26 mouse cellular contexts compared by ENCODE assay signal in the genomic region with DNA sequence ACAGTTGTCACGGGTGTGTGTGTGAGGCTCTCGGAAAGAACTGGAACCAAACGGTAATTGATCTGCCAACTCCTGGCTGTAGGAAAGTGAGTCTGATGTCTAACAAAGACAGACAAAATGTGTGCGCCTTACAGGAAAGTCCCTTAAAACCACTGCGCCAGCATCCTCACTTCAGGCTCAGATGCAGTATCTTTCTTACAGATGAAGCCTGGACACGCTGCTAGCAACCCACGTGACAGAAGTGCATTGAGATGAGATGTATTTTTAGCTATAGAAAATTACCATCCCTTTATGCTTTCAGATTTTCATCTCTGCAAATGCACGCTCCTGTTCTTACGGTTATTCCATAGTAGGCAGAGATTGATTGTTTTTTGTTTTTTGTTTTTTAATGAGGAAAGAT. TPM values are rescaled to one million over a fixed set of nuclear protein-coding genes. Genes with fewer than 3 reads are reported as not detected.
"Had no signal": no experiment of that assay in that cellular context is flagged by ENCODE, and none has a peak within 500 bp of the region (broad histone marks: within the 10 kb centered on the region; RNA-seq: fewer than 3 reads in every experiment).

No protein-coding gene starts in this region.

- H3K27me3 ChIP-seq: heart, embryonic 15.5 days; hindbrain, embryonic 15.5 days; intestine, embryonic 15.5 days; limb, embryonic 12.5 days had no signal

- H3K36me3 ChIP-seq: heart, embryonic 13.5 days; heart, embryonic 15.5 days; hindbrain, embryonic 13.5 days; hindbrain, embryonic 15.5 days; intestine, embryonic 15.5 days; limb, embryonic 10.5 days; limb, embryonic 12.5 days; liver, embryonic 12.5 days had no signal

- ATAC-seq: inflammation-experienced regulatory T-cells, adult 6 months; intestine, embryonic 15.5 days; intestine, postnatal 0 days; liver, embryonic 12.5 days had no signal

- H3K27ac ChIP-seq: heart, adult 2 months; heart, embryonic 13.5 days; heart, embryonic 15.5 days; hindbrain, embryonic 13.5 days; hindbrain, embryonic 15.5 days; intestine, embryonic 15.5 days; layer of hippocampus, adult 2 months; left cerebral cortex, adult 2 months; limb, embryonic 10.5 days; limb, embryonic 12.5 days; liver, embryonic 12.5 days; liver, embryonic 14.5 days had no signal

- H3K9me3 ChIP-seq: heart, embryonic 15.5 days; hindbrain, embryonic 13.5 days; hindbrain, embryonic 15.5 days; intestine, embryonic 15.5 days; limb, embryonic 10.5 days; limb, embryonic 12.5 days; liver, embryonic 12.5 days had no signal

- H3K4me2 ChIP-seq: heart, embryonic 11.5 days; heart, embryonic 13.5 days; heart, embryonic 15.5 days; hindbrain, embryonic 13.5 days; hindbrain, embryonic 15.5 days; intestine, embryonic 15.5 days; limb, embryonic 12.5 days; liver, embryonic 12.5 days had no signal

- H3K4me3 ChIP-seq: heart, adult 2 months; heart, embryonic 13.5 days; heart, embryonic 15.5 days; hindbrain, embryonic 13.5 days; hindbrain, embryonic 15.5 days; intestine, embryonic 15.5 days; layer of hippocampus, adult 2 months; left cerebral cortex, adult 2 months; limb, embryonic 10.5 days; limb, embryonic 12.5 days; liver, embryonic 12.5 days had no signal

- DNase-seq: gastrocnemius, postnatal 14 days; gastrocnemius, postnatal 36 days; heart, adult 11 months; heart, adult 2 months; heart, postnatal 14 days; heart, postnatal 36 days; kidney, adult 18-20 months; kidney, adult 8-10 months; kidney, postnatal 10 days; kidney, postnatal 25 days; kidney, postnatal 4 days had no signal

- H3K4me1 ChIP-seq: heart, embryonic 13.5 days; heart, embryonic 15.5 days; hindbrain, embryonic 13.5 days; hindbrain, embryonic 15.5 days; intestine, embryonic 15.5 days; limb, embryonic 10.5 days; limb, embryonic 12.5 days; liver, embryonic 12.5 days had no signal

- H3K9ac ChIP-seq: heart, embryonic 13.5 days; heart, embryonic 15.5 days; hindbrain, embryonic 13.5 days; hindbrain, embryonic 15.5 days; intestine, embryonic 15.5 days; limb, embryonic 12.5 days; liver, embryonic 12.5 days; liver, embryonic 14.5 days had no signal

RNA-seq across cellular contexts. Expression of a gene that starts 10.6 kb away (rescaled TPM):
- polyA plus RNA-seq: inflammation-experienced regulatory T-cells, adult 6 months; liver, adult 2 months had no signal
